Mouse (Mus musculus): Measurements from ENCODE around the gene 4930595D18Rik. TPM values are rescaled to one million over a fixed set of nuclear protein-coding genes. Genes with fewer than 3 reads are reported as not detected.

The 4930595D18Rik gene
- not detected in 2 replicates for polyA plus RNA-seq (2015; fragmentation: Nextera tagmentation; extraction: Ambion mirVana)

GRCm38 (mm10) chr12:111184476-111184875 lies at the start of gene 4930595D18Rik:
TSS of gene 4930595D18Rik (minus strand) at chr12:111184491.
- no peaks in the 10 kb centered on the region for H3K27me3 ChIP-seq (replicated peaks; ENCODE audit: control insufficient read depth, insufficient read depth, low read length)
- no peaks in the 10 kb centered on the region; the same call in 1 of the 2 replicates for H3K4me1 ChIP-seq (ENCODE audit: control insufficient read depth, insufficient read depth, low read length)
- no peak within 1 kb of the TSS for H3K4me2 ChIP-seq (ENCODE audit: low read depth, low read length)
- ATAC-seq, result no peak
- WGBS, result 73% methylated on average over 5 of the region's 5 CpGs
- H3K9ac ChIP-seq (ENCODE audit: low read depth, low read length), result no peak within 1 kb of the TSS
- no peak within 1 kb of the TSS for H3K27ac ChIP-seq (ENCODE audit: low read length)
- H3K36me3 ChIP-seq (ENCODE audit: control insufficient read depth, insufficient read depth, low read length), result no peaks in the 10 kb centered on the region
- no peaks in the 10 kb centered on the region for H3K9me3 ChIP-seq (ENCODE audit: control insufficient read depth, low read length)
- H3K4me3 ChIP-seq (ENCODE audit: low read length), result no peak within 1 kb of the TSS

GRCm38 (mm10) chr12:111233798-111234197 lies 49.5 kb upstream of the 4930595D18Rik start:
- no peak overlapping the region for H3K4me2 ChIP-seq (ENCODE audit: low read depth, low read length)
- H3K27ac ChIP-seq (ENCODE audit: low read length), result 0 out of 2 replicates have a peak overlapping the region, but pooled peaks have one; percentile 31
- peak; percentile 78 for ATAC-seq
- H3K27me3 ChIP-seq (replicated peaks; ENCODE audit: control insufficient read depth, insufficient read depth, low read length), result no peaks in the 10 kb centered on the region
- H3K9ac ChIP-seq (ENCODE audit: low read depth, low read length), result no peak overlapping the region
- H3K4me3 ChIP-seq (ENCODE audit: low read length), result no peak overlapping the region
- no peaks in the 10 kb centered on the region for H3K9me3 ChIP-seq (ENCODE audit: control insufficient read depth, low read length)
- H3K36me3 ChIP-seq (ENCODE audit: control insufficient read depth, insufficient read depth, low read length), result no peaks in the 10 kb centered on the region; the same call in 1 of the 2 replicates
- peaks cover 11% of the 10 kb centered on the region; the same call in 1 of the 2 replicates for H3K4me1 ChIP-seq (ENCODE audit: control insufficient read depth, insufficient read depth, low read length)
- WGBS, result 82% methylated on average over 4 of the region's 4 CpGs

- H3K9me3 ChIP-seq (ENCODE audit: control insufficient read depth, low read length), result no peaks in the 10 kb centered on the region
- H3K4me2 ChIP-seq (ENCODE audit: low read depth, low read length), result no peak overlapping the region
- no peak overlapping the region for H3K9ac ChIP-seq (ENCODE audit: low read depth, low read length)
- no peak overlapping the region for H3K4me3 ChIP-seq (ENCODE audit: low read length)
- no peaks in the 10 kb centered on the region for H3K36me3 ChIP-seq (ENCODE audit: control insufficient read depth, insufficient read depth, low read length)
- no peak for ATAC-seq
- WGBS, result 96% methylated on average over 2 of the region's 2 CpGs
- peaks cover 11% of the 10 kb centered on the region; the same call in 1 of the 2 replicates for H3K4me1 ChIP-seq (ENCODE audit: control insufficient read depth, insufficient read depth, low read length)
- H3K27ac ChIP-seq (ENCODE audit: low read length), result no peak overlapping the region
- no peaks in the 10 kb centered on the region for H3K27me3 ChIP-seq (replicated peaks; ENCODE audit: control insufficient read depth, insufficient read depth, low read length)
Measured at GRCm38 (mm10) chr12:111230793-111231192, 46.5 kb upstream of the 4930595D18Rik start.

GRCm38 (mm10) chr12:111228488-111228887 lies 44.2 kb upstream of the 4930595D18Rik start:
- ATAC-seq, result no peak
- no peak overlapping the region for H3K4me3 ChIP-seq (ENCODE audit: low read length)

GRCm38 (mm10) chr12:111227410-111227809 lies 43.1 kb upstream of the 4930595D18Rik start:
- Histone ChIP-seq H3K4me1 (ENCODE audit: control insufficient read depth, insufficient read depth, low read length) (no peaks in the 10 kb centered on the region), H3K4me3 (ENCODE audit: low read length) (no peak overlapping the region), H3K27ac (ENCODE audit: low read length) (no peak overlapping the region), H3K9ac (ENCODE audit: low read depth, low read length) (no peak overlapping the region), H3K27me3 (replicated peaks; ENCODE audit: control insufficient read depth, insufficient read depth, low read length) (no peaks in the 10 kb centered on the region), H3K9me3 (ENCODE audit: control insufficient read depth, low read length) (no peaks in the 10 kb centered on the region), H3K36me3 (ENCODE audit: control insufficient read depth, insufficient read depth, low read length) (peaks cover 1% of the 10 kb centered on the region), H3K4me2 (ENCODE audit: low read depth, low read length) (no peak overlapping the region)
- WGBS, result 80% methylated on average over 4 of the region's 4 CpGs
- ATAC-seq, result no peak

More at GRCm38 (mm10) chr12:111228488-111228887, 44.2 kb upstream of the 4930595D18Rik start:
- Histone ChIP-seq H3K9me3 (ENCODE audit: control insufficient read depth, low read length) (no peaks in the 10 kb centered on the region), H3K9ac (ENCODE audit: low read depth, low read length) (no peak overlapping the region), H3K4me1 (ENCODE audit: control insufficient read depth, insufficient read depth, low read length) (no peaks in the 10 kb centered on the region), H3K36me3 (ENCODE audit: control insufficient read depth, insufficient read depth, low read length) (no peaks in the 10 kb centered on the region), H3K27me3 (replicated peaks; ENCODE audit: control insufficient read depth, insufficient read depth, low read length) (no peaks in the 10 kb centered on the region), H3K4me2 (ENCODE audit: low read depth, low read length) (no peak overlapping the region), H3K27ac (ENCODE audit: low read length) (no peak overlapping the region)
- 95% methylated on average over 5 of the region's 5 CpGs for WGBS

DNA sequence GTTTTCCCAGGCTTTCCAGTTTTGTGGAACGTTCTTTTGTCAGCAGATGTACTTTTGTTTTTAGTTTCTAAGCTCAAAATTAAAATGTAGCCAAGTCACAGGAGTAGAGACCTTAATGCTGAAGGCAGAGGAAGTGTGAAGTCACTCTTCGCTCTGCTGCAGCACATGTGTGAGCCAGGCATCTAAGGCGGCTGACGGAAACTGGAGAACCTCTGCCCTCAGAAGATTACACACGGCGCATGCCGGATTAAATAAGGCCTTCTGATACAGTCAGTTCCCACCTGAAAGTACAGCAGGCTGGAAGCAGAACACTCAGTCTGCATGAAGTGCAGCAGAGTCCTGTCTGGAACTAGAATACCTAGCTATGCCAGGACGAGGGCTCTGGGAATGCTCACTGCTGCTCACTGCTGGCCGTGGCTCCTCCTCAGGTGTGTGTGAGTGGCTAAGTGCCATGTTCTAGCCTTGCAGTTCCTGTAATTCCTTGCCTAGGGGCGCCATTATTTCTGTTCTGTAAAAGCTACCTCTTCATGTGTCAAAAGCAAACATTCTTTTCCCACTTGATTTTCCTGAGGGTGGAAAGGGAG lies 41.0 kb upstream of the 4930595D18Rik start:
- H3K27ac ChIP-seq (ENCODE audit: low read length), result no peak overlapping the region
- 72% methylated on average over 10 of the region's 10 CpGs for WGBS

DNA sequence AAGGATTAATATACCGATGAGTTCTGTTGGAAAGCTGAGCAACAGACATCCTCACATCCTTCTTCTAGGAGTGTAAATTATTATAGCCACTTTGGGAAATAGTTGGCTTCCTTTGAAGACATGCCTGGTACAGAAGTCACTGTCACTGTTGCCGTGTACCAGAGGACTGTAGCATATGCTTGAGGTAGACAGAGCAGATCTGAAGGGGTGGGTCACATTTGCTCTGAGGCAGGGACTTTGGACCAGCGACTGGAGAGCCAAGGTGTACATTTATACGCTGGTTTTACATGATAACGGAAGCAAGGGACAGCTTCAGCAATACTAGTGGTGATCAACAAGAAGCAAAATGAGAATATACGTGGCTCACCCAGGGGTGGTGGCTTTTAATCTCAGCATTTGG lies 34.6 kb upstream of the 4930595D18Rik start:
- 77% methylated on average over 6 of the region's 6 CpGs for WGBS
- peak; percentile 80; the same call in 1 of the 2 replicates for ATAC-seq

More for the DNA sequence above, 41.0 kb upstream of the 4930595D18Rik start:
- H3K4me2 ChIP-seq (ENCODE audit: low read depth, low read length), result no peak overlapping the region
- H3K27me3 ChIP-seq (replicated peaks; ENCODE audit: control insufficient read depth, insufficient read depth, low read length), result no peaks in the 10 kb centered on the region
- H3K4me3 ChIP-seq (ENCODE audit: low read length), result no peak overlapping the region
- H3K9ac ChIP-seq (ENCODE audit: low read depth, low read length), result no peak overlapping the region
- no peak for ATAC-seq
- no peaks in the 10 kb centered on the region for H3K9me3 ChIP-seq (ENCODE audit: control insufficient read depth, low read length)
- H3K36me3 ChIP-seq (ENCODE audit: control insufficient read depth, insufficient read depth, low read length), result peaks cover 11% of the 10 kb centered on the region
- H3K4me1 ChIP-seq (ENCODE audit: control insufficient read depth, insufficient read depth, low read length), result no peaks in the 10 kb centered on the region

DNA sequence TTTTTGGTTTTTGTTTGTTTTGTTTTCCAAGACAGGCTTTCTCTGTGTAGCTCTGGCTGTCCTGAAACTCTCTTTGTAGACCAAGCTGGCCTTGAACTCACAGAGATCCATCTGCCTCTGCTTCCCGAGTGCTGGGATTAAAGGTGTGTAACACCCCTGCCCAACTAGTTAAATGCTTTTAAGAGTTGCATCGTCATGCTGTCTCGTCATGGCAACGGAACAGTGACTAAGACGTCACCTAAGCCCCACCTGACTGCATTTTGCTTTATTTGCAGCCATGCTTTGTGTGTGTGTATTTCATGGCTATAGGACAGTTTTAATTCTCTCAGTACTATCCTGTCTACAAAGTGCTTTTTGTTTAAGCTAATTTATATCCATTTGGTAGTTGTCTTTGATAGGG lies 27.4 kb upstream of the 4930595D18Rik start:
- no peak overlapping the region for H3K4me3 ChIP-seq (ENCODE audit: low read length)
- no peaks in the 10 kb centered on the region for H3K4me1 ChIP-seq (ENCODE audit: control insufficient read depth, insufficient read depth, low read length)
- no peaks in the 10 kb centered on the region for H3K27me3 ChIP-seq (replicated peaks; ENCODE audit: control insufficient read depth, insufficient read depth, low read length)
- 81% methylated on average over 5 of the region's 5 CpGs for WGBS
- H3K9ac ChIP-seq (ENCODE audit: low read depth, low read length), result no peak overlapping the region
- no peak for ATAC-seq
- no peaks in the 10 kb centered on the region for H3K9me3 ChIP-seq (ENCODE audit: control insufficient read depth, low read length)
- H3K36me3 ChIP-seq (ENCODE audit: control insufficient read depth, insufficient read depth, low read length), result no peaks in the 10 kb centered on the region
- no peak overlapping the region for H3K27ac ChIP-seq (ENCODE audit: low read length)
- H3K4me2 ChIP-seq (ENCODE audit: low read depth, low read length), result no peak overlapping the region

More for the DNA sequence above, 34.6 kb upstream of the 4930595D18Rik start:
- Histone ChIP-seq H3K4me2 (ENCODE audit: low read depth, low read length) (no peak overlapping the region), H3K27ac (ENCODE audit: low read length) (no peak overlapping the region), H3K9me3 (ENCODE audit: control insufficient read depth, low read length) (no peaks in the 10 kb centered on the region), H3K36me3 (ENCODE audit: control insufficient read depth, insufficient read depth, low read length) (peaks cover 11% of the 10 kb centered on the region), H3K4me1 (ENCODE audit: control insufficient read depth, insufficient read depth, low read length) (no peaks in the 10 kb centered on the region), H3K27me3 (replicated peaks; ENCODE audit: control insufficient read depth, insufficient read depth, low read length) (no peaks in the 10 kb centered on the region), H3K9ac (ENCODE audit: low read depth, low read length) (no peak overlapping the region), H3K4me3 (ENCODE audit: low read length) (no peak overlapping the region)

DNA sequence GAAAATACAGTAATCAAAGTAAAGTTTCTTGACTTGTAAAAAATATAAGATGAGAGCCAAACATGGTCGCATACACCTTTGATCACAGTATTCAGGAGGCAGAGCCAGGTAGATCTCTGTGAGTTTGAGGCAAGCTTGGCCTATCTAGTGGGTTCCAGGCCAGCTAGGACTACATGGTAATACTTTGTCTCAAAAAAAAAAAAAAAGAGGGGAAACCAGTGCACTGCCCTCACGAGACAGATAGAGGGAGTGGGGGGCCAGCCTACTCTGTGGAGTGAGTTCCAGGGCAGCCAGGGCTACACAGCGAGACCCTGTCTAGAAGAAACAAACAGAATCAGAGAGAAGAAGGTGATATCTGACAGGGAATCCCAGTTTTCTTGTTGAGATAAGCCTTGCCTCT lies 23.4 kb upstream of the 4930595D18Rik start:
- WGBS, result 86% methylated on average over 3 of the region's 3 CpGs
- no peaks in the 10 kb centered on the region for H3K36me3 ChIP-seq (ENCODE audit: control insufficient read depth, insufficient read depth, low read length)
- H3K4me1 ChIP-seq (ENCODE audit: control insufficient read depth, insufficient read depth, low read length), result no peaks in the 10 kb centered on the region
- H3K9ac ChIP-seq (ENCODE audit: low read depth, low read length), result no peak overlapping the region
- no peaks in the 10 kb centered on the region for H3K27me3 ChIP-seq (replicated peaks; ENCODE audit: control insufficient read depth, insufficient read depth, low read length)
- H3K4me3 ChIP-seq (ENCODE audit: low read length), result no peak overlapping the region
- no peak overlapping the region for H3K4me2 ChIP-seq (ENCODE audit: low read depth, low read length)
- H3K9me3 ChIP-seq (ENCODE audit: control insufficient read depth, low read length), result no peaks in the 10 kb centered on the region
- no peak for ATAC-seq
- no peak overlapping the region for H3K27ac ChIP-seq (ENCODE audit: low read length)

- no peaks in the 10 kb centered on the region for H3K36me3 ChIP-seq (ENCODE audit: control insufficient read depth, insufficient read depth, low read length)
- WGBS, result 68% methylated on average over 3 of the region's 3 CpGs
Measured at GRCm38 (mm10) chr12:111203945-111204344, 19.7 kb upstream of the 4930595D18Rik start.

More at GRCm38 (mm10) chr12:111203945-111204344, 19.7 kb upstream of the 4930595D18Rik start:
- Histone ChIP-seq H3K4me3 (ENCODE audit: low read length) (no peak overlapping the region), H3K27ac (ENCODE audit: low read length) (no peak overlapping the region), H3K9me3 (ENCODE audit: control insufficient read depth, low read length) (no peaks in the 10 kb centered on the region), H3K4me1 (ENCODE audit: control insufficient read depth, insufficient read depth, low read length) (no peaks in the 10 kb centered on the region), H3K27me3 (replicated peaks; ENCODE audit: control insufficient read depth, insufficient read depth, low read length) (no peaks in the 10 kb centered on the region), H3K9ac (ENCODE audit: low read depth, low read length) (no peak overlapping the region), H3K4me2 (ENCODE audit: low read depth, low read length) (no peak overlapping the region)
- no peak for ATAC-seq
